Mouse (Mus musculus): ENCODE measurements around the gene Yipf7.

The Yipf7 gene

DNA sequence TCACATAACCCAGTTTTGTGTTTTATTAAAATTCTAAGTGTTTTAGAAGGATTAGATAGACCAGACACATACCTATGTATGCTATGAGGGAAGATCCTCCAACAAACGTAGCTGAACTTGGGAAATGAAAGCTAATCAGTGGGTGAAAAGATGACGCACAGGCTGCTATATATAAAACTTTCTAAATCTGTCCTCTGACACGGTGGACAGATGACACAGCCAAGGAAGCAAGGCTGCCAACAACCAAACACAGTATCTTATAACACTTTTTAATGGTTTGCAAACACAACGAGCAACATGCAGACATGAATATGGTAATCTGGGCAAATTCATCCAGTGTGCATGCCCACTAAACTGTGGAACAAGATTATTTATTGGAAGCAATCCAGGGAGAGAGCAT is at the start of gene Yipf7:
TSS of gene Yipf7 (minus strand) at position 160 of the 400 bp plus-strand sequence.
- peak; percentile 52 for DNase-seq

DNA sequence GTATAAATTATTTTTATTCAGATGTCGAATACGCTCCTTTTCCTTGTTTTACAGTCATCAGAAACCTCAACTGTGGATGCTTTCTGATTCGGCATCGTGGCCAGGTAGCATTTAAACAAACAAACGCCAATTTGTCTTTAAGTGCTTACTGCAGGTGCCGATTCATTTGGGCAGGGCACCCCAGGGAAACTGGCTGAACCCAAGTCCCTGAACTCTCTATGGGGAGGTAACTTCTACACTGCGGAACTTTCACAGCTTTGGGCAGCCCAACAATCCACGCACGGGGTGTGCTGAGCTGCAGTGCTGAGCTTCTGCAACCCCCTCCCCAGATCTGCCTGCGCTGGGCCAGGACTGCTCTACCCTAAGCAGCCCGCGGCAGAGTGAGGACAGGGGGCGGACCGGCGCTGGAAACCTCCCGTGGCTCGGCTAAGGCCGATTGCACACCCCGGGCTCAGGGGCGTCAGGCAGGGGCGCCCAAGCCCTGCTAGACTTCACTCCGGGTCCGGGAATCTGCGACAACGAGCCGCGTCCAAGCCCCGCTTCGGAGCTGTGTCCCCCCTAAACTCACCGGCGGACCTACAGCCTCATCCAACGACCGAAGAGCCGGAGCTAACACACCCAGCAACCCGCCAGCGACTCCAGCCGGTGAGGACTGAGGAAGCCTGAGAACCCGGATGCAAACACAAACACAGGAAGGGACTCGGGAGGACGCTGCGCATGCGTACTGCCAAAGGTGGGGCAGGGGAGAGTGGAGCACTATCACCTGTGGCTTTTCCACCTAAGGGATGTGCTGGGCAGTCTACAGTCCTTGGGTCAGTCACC is 49.4 kb upstream of the Yipf7 start, which contains the start of gene Gnpda2:
TSS of gene Gnpda2 (minus strand) at position 701 of the 822 bp plus-strand sequence.
- peak; percentile 83 for DNase-seq

DNA sequence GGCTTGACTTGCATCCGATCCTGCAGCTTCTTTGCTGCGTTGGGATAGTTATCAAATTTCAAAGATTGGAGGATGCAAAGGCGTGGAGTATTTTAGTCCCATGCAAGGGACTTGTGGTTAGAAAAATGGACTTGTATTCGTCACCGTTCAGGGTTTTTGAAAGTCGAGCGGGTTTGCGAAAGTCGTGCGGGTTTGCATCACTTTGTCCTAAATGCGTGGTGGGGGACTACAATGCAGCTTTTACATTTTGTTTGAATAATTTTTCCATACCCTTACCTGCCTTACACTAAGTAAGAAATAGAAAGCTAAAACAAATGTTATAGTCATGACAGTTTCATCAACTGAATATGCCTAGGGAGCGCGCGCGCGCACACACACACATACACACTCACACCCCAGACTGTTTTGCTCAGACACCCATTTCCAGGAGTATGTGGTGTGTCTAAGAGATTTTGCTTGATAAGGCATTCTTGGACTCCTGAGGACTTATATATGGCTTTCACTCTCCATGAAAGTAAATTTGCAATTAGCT is 15.0 kb upstream of the Yipf7 start:
- DNase-seq, result no peak

DNA sequence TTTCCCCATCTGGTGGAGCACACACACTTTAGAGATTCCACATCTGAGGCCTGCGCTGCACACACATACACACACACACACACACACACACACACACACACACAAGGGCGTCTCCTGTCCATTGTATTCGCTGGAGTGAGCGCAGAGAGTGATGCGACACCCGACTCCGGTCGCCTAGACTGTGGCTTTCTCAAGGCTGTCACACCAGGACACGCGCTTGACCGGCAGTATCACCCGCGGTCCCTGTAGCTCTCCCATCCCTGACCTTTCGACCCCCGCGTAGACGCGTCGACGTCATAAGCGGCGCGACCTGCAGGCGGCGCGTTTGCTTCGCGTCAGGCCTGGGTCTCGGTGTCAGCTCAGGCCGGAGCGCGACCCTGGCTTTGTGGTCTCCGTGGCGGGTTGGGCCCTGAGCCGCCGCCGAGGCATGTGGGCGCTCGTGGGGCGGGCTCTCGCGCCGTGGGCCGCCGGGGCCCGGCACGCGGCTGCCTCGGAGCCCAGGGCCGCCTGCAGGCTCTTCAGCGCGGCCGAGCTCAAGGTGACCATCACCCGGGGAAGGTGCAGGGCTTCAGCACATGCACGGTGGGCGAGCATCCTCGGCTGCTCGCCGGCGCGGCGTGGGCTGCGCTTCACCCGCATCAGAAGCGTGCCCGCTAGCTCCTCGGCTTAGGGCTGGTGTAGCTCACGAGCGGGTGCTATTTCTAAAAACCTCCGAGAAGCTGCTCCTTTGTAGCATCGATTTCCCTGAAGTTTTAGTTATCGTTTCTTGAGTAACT is 14.4 kb upstream of the Yipf7 start, which contains the start of gene Guf1:
TSS of gene Guf1 (plus strand) at position 296 of the 776 bp plus-strand sequence.
- DNase-seq, result peak; percentile 97

DNA sequence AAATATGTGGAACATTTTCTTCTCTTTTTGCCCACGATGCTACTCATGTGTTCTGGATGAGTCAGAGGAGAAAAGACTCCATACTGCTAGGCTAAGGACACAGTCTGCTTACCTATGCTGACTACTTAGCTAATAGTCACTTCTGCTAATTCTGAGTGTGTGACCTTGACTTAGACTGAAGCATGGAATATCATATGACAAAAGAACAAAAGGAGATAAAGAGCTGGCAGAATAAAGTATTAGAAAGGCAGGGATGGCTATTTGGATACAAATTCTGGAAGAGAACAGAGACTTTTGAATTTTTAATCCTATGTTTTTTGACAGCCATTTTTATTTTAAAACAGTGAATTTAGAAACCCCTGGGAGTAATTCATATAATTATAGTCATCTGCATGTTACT is 768 bp downstream of the Yipf7 start:
- DNase-seq, result no peak

DNA sequence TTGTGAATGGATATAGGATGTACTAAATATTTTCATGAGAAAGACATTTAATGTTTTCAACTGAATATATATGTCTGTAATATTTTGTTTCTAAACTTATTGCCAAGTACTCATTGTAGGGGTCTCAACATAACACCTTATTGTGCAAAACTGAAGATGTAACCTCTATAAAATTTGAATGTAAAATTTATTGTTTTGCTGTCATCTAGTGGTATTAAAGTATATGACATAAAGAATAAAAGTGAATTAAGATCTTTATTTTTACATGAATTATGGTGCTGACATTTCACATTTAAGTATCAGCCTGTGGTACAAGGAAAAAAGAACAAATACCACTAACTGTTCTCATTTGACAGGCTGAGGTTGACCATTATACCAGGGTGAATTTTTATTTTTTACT is 18.5 kb downstream of the Yipf7 start:
- no peak for DNase-seq

DNA sequence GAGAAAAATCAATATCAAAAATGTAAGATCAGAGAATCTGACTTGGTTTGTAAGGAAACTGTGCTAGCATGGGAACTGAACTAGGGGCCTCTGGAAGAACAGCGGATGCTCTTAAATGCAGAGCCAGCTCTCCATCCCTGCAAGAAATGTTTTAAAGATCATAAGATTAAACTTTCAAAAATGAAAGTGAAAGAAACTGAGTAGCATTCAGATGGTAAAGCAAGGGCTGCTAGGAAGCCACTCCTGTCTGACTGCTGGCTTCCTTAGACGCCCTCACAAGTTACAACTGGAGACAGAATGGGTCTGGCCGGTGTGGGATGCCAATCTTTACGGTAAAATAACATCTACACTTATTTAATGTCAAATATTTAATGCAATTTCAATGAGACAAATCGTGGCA is 20.4 kb downstream of the Yipf7 start:
- DNase-seq, result no peak

DNA sequence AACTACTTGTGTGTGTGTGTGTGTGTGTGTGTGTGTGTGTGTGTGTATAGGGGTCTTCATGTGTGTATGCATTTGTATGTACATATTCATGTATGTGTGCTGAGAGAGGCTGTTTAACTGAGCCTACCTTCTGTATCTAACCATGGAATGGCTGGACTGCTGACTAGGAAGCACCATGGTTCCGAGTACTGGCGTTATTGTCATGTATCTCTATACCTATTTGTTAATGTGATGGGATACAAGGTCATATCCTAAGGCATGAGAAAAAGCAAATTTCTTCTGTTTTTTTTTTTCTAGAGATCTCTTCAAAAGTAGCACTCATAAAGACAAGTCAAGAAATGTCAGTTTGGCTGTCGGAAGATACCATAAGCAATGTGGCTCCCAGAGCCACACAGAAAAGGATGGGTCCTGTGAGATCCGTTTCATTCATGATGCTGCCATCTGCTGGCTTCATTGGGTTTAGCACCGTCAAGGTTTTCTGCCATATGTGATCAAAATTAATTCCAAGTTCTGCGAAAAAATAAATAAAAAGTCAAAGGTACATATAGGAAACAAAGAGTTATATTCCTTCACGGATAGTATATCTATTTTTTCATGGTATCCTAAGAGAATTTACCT is 21.7 kb downstream of the Yipf7 start:
- DNase-seq, result peak; percentile 65

DNA sequence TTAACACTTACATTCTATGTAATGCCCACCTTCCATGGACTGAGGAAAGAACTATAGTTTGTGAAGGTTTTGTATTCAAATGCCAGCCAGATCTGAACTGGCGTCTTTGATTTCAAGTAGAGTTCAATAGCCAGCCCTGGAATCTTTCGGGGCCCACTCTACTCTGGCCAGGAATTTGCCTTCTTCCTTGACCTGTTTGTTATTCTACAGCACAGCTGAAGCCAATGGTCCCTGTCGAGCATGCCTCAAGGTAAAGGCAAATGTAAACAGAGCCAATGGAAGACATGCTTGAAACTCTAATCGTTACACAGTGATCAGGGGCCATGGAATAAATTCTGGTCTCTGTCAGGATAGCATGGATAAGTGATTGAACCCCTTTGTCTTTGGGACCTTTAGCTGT is 30.2 kb downstream of the Yipf7 start:
- no peak for DNase-seq

DNA sequence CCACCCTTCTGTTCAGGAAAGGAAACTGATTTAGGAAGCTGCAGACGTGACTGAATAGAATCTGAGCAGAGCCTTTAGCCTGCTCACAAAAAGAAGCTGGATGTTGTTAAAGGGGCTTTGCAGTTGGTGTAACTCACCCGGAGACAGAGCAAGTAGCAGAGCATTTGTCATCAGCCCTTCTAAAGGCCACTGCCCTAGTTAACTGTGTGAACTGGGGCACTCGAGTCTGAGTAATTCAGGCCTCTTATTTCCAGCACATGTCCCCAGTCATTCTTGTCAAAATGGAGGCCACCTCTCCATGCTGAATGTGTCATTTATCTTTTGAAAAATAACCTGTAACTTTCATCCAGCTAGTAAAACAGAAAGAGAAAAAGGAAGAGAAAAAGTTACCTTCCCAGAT is 30.8 kb downstream of the Yipf7 start:
- DNase-seq, result no peak

DNA sequence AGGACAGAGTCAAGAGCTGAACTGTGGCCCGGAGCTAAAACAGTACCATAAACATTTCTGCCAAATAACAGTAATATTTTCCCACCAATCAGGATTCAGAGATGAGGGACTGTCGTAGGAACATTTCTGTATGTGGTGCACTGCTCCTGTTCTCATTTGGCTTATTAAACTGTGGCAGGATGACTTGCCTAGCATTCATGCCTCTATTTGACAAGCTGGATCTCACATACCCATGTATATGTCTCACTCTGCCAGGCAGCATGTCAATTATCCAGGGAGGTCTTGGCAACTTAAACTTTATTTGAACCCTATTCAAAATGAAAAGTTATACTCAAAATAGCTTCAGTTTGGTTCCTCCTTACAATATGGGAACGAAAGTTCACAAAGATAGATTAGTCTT is 35.4 kb downstream of the Yipf7 start:
- DNase-seq, result no peak

DNA sequence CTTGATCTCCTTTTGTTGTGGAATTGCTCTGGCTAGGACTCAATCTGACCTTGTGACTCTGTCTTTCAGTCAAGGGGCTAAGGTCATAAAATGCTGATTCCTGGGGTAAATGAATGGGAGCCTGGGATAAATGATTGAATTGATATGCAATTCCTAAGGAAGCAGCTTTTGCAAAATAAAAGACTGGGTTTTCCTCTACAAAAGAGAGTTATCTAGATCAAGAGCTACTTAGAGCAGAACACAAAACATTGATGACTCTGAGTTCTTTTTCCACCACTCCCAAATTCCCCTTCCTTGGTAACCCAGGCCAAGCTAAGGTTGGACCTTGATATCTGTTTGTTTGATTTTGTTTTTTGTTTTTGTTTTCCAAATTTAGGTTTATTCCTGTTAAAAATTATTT is 53.4 kb downstream of the Yipf7 start:
- DNase-seq, result no peak

DNA sequence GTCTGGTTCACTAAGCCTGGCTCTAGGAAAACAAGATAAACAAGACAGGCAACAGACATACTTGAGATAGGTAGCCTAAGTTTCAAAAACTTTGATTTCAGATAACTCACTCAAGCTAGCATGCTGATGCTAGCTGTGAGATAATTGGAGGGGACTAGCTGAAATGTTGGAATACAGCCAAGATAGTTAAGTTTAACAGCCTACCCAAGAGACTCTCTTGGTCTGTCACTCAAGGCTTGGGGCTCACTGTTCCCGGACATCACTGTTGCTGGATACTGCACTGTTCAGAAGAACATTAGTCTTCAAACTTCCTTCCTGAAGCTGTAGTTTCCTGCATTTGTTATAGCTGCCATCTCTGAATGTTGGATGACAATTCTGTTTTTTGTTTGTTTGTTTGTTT is 74.9 kb downstream of the Yipf7 start:
- DNase-seq, result no peak
